Mouse (Mus musculus): ENCODE data around the gene Adcy9. TPM values are rescaled to one million over a fixed set of nuclear protein-coding genes. Genes with fewer than 3 reads are reported as not detected.

Adcy9 gene
- polyA plus RNA-seq, 1 experiment from 2014 or later = 6.3 TPM

- 85% methylated on average over 5 of the region's 5 CpGs for WGBS
- no peak overlapping the region for H3K9ac ChIP-seq
- no peaks in the 10 kb centered on the region for H3K9me3 ChIP-seq (ENCODE audit: control insufficient read depth, low read length)
- peaks cover 10% of the 10 kb centered on the region for H3K4me1 ChIP-seq (replicated peaks; ENCODE audit: control insufficient read depth, insufficient read depth, low read length)
- ATAC-seq (ENCODE audit: low FRiP score) (no peak), DNase-seq (ENCODE audit: low spot score) (no peak)
- H3K4me3 ChIP-seq (replicated peaks; ENCODE audit: low read length) = no peak overlapping the region
- H3K27me3 ChIP-seq (ENCODE audit: control insufficient read depth, insufficient read depth, low read length) = no peaks in the 10 kb centered on the region
- H3K36me3 ChIP-seq (replicated peaks; ENCODE audit: control insufficient read depth, insufficient read depth) = no peaks in the 10 kb centered on the region
- H3K27ac ChIP-seq = no peak overlapping the region
- no peak overlapping the region for H3K4me2 ChIP-seq (replicated peaks)
Measured at GRCm38 (mm10) chr16:4423613-4424012, 3.3 kb upstream of the Adcy9 start.

- Histone ChIP-seq H3K9ac (no peak overlapping the region), H3K27ac (no peak overlapping the region), H3K4me1 (replicated peaks; ENCODE audit: control insufficient read depth, insufficient read depth, low read length) (peaks cover 16% of the 10 kb centered on the region), H3K9me3 (ENCODE audit: control insufficient read depth, low read length) (no peaks in the 10 kb centered on the region), H3K4me3 (replicated peaks; ENCODE audit: low read length) (no peak overlapping the region), H3K4me2 (replicated peaks) (no peak overlapping the region), H3K27me3 (ENCODE audit: control insufficient read depth, insufficient read depth, low read length) (peaks cover 2% of the 10 kb centered on the region; the same call in 1 of the 2 replicates), H3K36me3 (replicated peaks; ENCODE audit: control insufficient read depth, insufficient read depth) (no peaks in the 10 kb centered on the region; the same call in 1 of the 2 replicates)
- 91% methylated on average over 3 of the region's 3 CpGs for WGBS
- DNase-seq (ENCODE audit: low spot score) = no peak
- ATAC-seq (ENCODE audit: low FRiP score) = no peak
Measured at GRCm38 (mm10) chr16:4422991-4423390, 2.7 kb upstream of the Adcy9 start.

- no peaks in the 10 kb centered on the region; the same call in 1 of the 2 replicates for H3K36me3 ChIP-seq (replicated peaks; ENCODE audit: control insufficient read depth, insufficient read depth)
- WGBS = under 1% methylated on average over 85 of the region's 85 CpGs
- peak; percentile 79 for ATAC-seq (ENCODE audit: low FRiP score)
- peak overlapping the region; percentile 85 for H3K9ac ChIP-seq
- peaks cover 6% of the 10 kb centered on the region; the same call in 1 of the 2 replicates for H3K27me3 ChIP-seq (ENCODE audit: control insufficient read depth, insufficient read depth, low read length)
- H3K4me3 ChIP-seq (replicated peaks; ENCODE audit: low read length) = peak overlapping the region; percentile 85
- H3K27ac ChIP-seq = peak overlapping the region; percentile 79
- peak; percentile 40 for DNase-seq (ENCODE audit: low spot score)
- peak overlapping the region; percentile 97 for H3K4me2 ChIP-seq (replicated peaks)
- peaks cover 47% of the 10 kb centered on the region for H3K4me1 ChIP-seq (replicated peaks; ENCODE audit: control insufficient read depth, insufficient read depth, low read length)
- no peaks in the 10 kb centered on the region for H3K9me3 ChIP-seq (ENCODE audit: control insufficient read depth, low read length)
Measured at GRCm38 (mm10) chr16:4419546-4420297, 576 bp downstream of the Adcy9 start.

GRCm38 (mm10) chr16:4418776-4419545 lies 1.3 kb downstream of the Adcy9 start:
- no peaks in the 10 kb centered on the region; the same call in 1 of the 2 replicates for H3K36me3 ChIP-seq (replicated peaks; ENCODE audit: control insufficient read depth, insufficient read depth)
- H3K4me1 ChIP-seq (replicated peaks; ENCODE audit: control insufficient read depth, insufficient read depth, low read length) = peaks cover 54% of the 10 kb centered on the region
- peak overlapping the region; percentile 79; the same call in 1 of the 2 replicates for H3K27ac ChIP-seq
- DNase-seq (ENCODE audit: low spot score) (no peak), ATAC-seq (ENCODE audit: low FRiP score) (peak; percentile 9; the same call in 1 of the 2 replicates)
- H3K4me2 ChIP-seq (replicated peaks) = peak overlapping the region; percentile 97
- 13% methylated on average over 32 of the region's 32 CpGs for WGBS
- peak overlapping the region; percentile 85 for H3K4me3 ChIP-seq (replicated peaks; ENCODE audit: low read length)
- H3K27me3 ChIP-seq (ENCODE audit: control insufficient read depth, insufficient read depth, low read length) = peaks cover 6% of the 10 kb centered on the region; the same call in 1 of the 2 replicates
- H3K9ac ChIP-seq = peak overlapping the region; percentile 85
- H3K9me3 ChIP-seq (ENCODE audit: control insufficient read depth, low read length) = no peaks in the 10 kb centered on the region

- no peaks in the 10 kb centered on the region for H3K9me3 ChIP-seq (ENCODE audit: control insufficient read depth, low read length)
- peak overlapping the region; percentile 85 for H3K4me3 ChIP-seq (replicated peaks; ENCODE audit: low read length)
- H3K36me3 ChIP-seq (replicated peaks; ENCODE audit: control insufficient read depth, insufficient read depth) = no peaks in the 10 kb centered on the region; the same call in 1 of the 2 replicates
- peaks cover 62% of the 10 kb centered on the region for H3K4me1 ChIP-seq (replicated peaks; ENCODE audit: control insufficient read depth, insufficient read depth, low read length)
- H3K4me2 ChIP-seq (replicated peaks) = peak overlapping the region; percentile 97
- H3K9ac ChIP-seq = peak overlapping the region; percentile 39; the same call in 1 of the 2 replicates
- no peak for DNase-seq (ENCODE audit: low spot score)
- H3K27me3 ChIP-seq (ENCODE audit: control insufficient read depth, insufficient read depth, low read length) = peaks cover 6% of the 10 kb centered on the region; the same call in 1 of the 2 replicates
- 90% methylated on average over 11 of the region's 11 CpGs for WGBS
- no peak for ATAC-seq (ENCODE audit: low FRiP score)
- no peak overlapping the region for H3K27ac ChIP-seq
Measured at GRCm38 (mm10) chr16:4418072-4418471, 2.2 kb downstream of the Adcy9 start.

GRCm38 (mm10) chr16:4417455-4417854 lies 2.8 kb downstream of the Adcy9 start:
- Histone ChIP-seq H3K27me3 (ENCODE audit: control insufficient read depth, insufficient read depth, low read length) (peaks cover 6% of the 10 kb centered on the region; the same call in 1 of the 2 replicates), H3K9me3 (ENCODE audit: control insufficient read depth, low read length) (no peaks in the 10 kb centered on the region), H3K27ac (no peak overlapping the region), H3K4me2 (replicated peaks) (peak overlapping the region; percentile 97), H3K4me1 (replicated peaks; ENCODE audit: control insufficient read depth, insufficient read depth, low read length) (peaks cover 63% of the 10 kb centered on the region), H3K36me3 (replicated peaks; ENCODE audit: control insufficient read depth, insufficient read depth) (no peaks in the 10 kb centered on the region; the same call in 1 of the 2 replicates), H3K4me3 (replicated peaks; ENCODE audit: low read length) (peak overlapping the region; percentile 85), H3K9ac (no peak overlapping the region; the same call in 1 of the 2 replicates)
- ATAC-seq (ENCODE audit: low FRiP score) (no peak), DNase-seq (ENCODE audit: low spot score) (no peak)
- 73% methylated on average over 7 of the region's 7 CpGs for WGBS

GRCm38 (mm10) chr16:4414881-4415585 lies 5.3 kb downstream of the Adcy9 start:
- 84% methylated on average over 8 of the region's 8 CpGs for WGBS
- Histone ChIP-seq H3K9ac (peak overlapping the region; percentile 39), H3K27ac (no peak overlapping the region), H3K4me1 (replicated peaks; ENCODE audit: control insufficient read depth, insufficient read depth, low read length) (peaks cover 59% of the 10 kb centered on the region), H3K4me2 (replicated peaks) (peak overlapping the region; percentile 97), H3K27me3 (ENCODE audit: control insufficient read depth, insufficient read depth, low read length) (peaks cover 6% of the 10 kb centered on the region; the same call in 1 of the 2 replicates), H3K4me3 (replicated peaks; ENCODE audit: low read length) (peak overlapping the region; percentile 4), H3K36me3 (replicated peaks; ENCODE audit: control insufficient read depth, insufficient read depth) (no peaks in the 10 kb centered on the region; the same call in 1 of the 2 replicates), H3K9me3 (ENCODE audit: control insufficient read depth, low read length) (no peaks in the 10 kb centered on the region)
- no peak for ATAC-seq (ENCODE audit: low FRiP score)
- no peak for DNase-seq (ENCODE audit: low spot score)

GRCm38 (mm10) chr16:4413988-4414880 lies 6.1 kb downstream of the Adcy9 start:
- no peak overlapping the region for H3K27ac ChIP-seq
- H3K4me1 ChIP-seq (replicated peaks; ENCODE audit: control insufficient read depth, insufficient read depth, low read length) = peaks cover 59% of the 10 kb centered on the region
- H3K9me3 ChIP-seq (ENCODE audit: control insufficient read depth, low read length) = no peaks in the 10 kb centered on the region
- ATAC-seq (ENCODE audit: low FRiP score) (no peak), DNase-seq (ENCODE audit: low spot score) (no peak)
- H3K9ac ChIP-seq = no peak overlapping the region
- H3K36me3 ChIP-seq (replicated peaks; ENCODE audit: control insufficient read depth, insufficient read depth) = no peaks in the 10 kb centered on the region; the same call in 1 of the 2 replicates
- WGBS = 69% methylated on average over 9 of the region's 9 CpGs
- peak overlapping the region; percentile 97; the same call in 1 of the 2 replicates for H3K4me2 ChIP-seq (replicated peaks)
- H3K4me3 ChIP-seq (replicated peaks; ENCODE audit: low read length) = no peak overlapping the region
- H3K27me3 ChIP-seq (ENCODE audit: control insufficient read depth, insufficient read depth, low read length) = peaks cover 6% of the 10 kb centered on the region; the same call in 1 of the 2 replicates

Measured in hindbrain, embryonic 14.5 days (tissue).